Mouse (Mus musculus) stomach, postnatal 0 days (tissue): ENCODE results near the gene Tnk1.
A peak's percentile ranks its signal among the peaks of the same experiment; 100 is the strongest.

Source experiments
- CTCF ChIP-seq: IDR thresholded peaks from 2 replicates; pipeline ENCODE4 v1.5.1; 2016; ENCODE audit warnings: antibody characterized with exemption, low read depth, mild to moderate bottlenecking, moderate library complexity
- EP300 ChIP-seq: optimal IDR thresholded peaks from 2 replicates; pipeline ENCODE3; 2016; ENCODE audit warnings: antibody characterized with exemption

- TF ChIP-seq CTCF = no peak
- TF ChIP-seq EP300 = peak; percentile 78
Measured at GRCm38 (mm10) chr11:69900471-69901405, 42.2 kb upstream of the Tnk1 start, which contains the start of the genes 2810408A11Rik and Neurl4.
